Mouse (Mus musculus) heart, postnatal 4 days (tissue): Measurements from ENCODE around the gene Clec10a. TPM values are rescaled to one million over a fixed set of nuclear protein-coding genes. Genes with fewer than 3 reads are reported as not detected.

Source experiments
- DNase-seq: peaks from one replicate; pipeline ENCODE4 v3.0.0; 2021
- total RNA-seq, 2 experiments: library from RNA; stranded (reverse); gene quantifications; 2 replicates each; pipeline ENCODE4 v1.2.3; 2021

The Clec10a gene
- total RNA-seq, 2 experiments from 2014 or later = 0.60 to 0.99 TPM

- no peak for DNase-seq
Measured at GRCm38 (mm10) chr11:70218741-70219470, 62.9 kb downstream of the Clec10a start.

DNA sequence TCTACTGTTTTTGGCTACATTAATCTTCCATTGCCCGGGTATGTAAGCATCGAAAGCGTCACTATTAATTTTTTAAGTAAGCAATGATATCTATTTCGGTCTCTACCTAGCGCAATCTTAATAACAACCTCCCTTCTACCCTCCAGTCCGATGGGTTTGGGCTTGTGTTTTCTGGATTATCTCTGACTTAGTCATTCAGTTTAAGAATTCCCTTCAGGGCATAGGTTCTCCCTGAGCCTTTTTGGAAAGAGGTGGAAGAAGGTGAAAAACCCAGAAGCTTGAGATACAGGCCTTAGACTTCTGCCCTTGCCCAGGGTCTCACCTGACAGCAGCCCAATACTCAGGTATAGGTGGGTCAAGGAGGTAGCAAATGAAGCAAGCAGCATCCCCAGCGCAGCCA lies 63.9 kb downstream of the Clec10a start:
- DNase-seq = no peak

DNA sequence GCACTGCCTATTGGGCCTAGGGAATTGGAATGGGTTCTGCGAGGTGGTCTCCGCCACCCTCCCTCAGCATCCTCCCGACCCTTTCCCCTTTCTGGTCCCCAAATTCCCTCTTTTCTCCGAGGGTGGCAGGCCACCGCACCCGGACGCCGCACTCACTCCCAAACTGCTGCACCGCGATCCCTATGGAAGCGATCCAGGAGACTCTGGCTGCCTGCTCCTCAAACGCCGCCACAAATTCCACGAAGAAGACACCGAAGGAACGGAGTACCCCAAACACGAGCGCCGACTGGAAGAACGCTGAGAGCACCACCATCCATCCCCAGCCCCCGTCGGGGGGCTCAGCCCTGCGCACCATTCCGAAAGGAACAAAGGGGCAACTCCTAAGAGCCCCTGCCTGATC lies 64.3 kb downstream of the Clec10a start:
- DNase-seq = no peak

Other genes with a start within 250 kb of the Clec10a start
- 10 to 100 TPM; 29.6 to 33.0 TPM for gene Gps2, start 242.3 kb upstream of the Clec10a start, total RNA-seq
- 100 to 1,000 TPM; 550 to 556 TPM for gene Eif5a, start 234.2 kb upstream of the Clec10a start, total RNA-seq
- gene Ybx2, start 220.4 kb upstream of the Clec10a start, total RNA-seq = 10 to 100 TPM; 24.8 to 35.7 TPM
- 100 to 1,000 TPM in 1 of 2 experiments, 10 to 100 TPM in 1; 97.9 to 101 TPM for gene Slc2a4, start 208.0 kb upstream of the Clec10a start, total RNA-seq
- gene Cldn7, start 191.4 kb upstream of the Clec10a start, total RNA-seq = under 1 TPM in 1 of 2 experiments, not detected in 1; 0.76 TPM
- gene Ctdnep1, start 175.0 kb upstream of the Clec10a start, total RNA-seq = 100 to 1,000 TPM; 132 to 144 TPM
- 10 to 100 TPM; 63.1 to 64.6 TPM for gene Elp5, start 173.7 kb upstream of the Clec10a start, total RNA-seq
- gene Gabarap, start 165.1 kb upstream of the Clec10a start, total RNA-seq = 100 to 1,000 TPM; 271 TPM
- gene Phf23, start 160.4 kb upstream of the Clec10a start, total RNA-seq = 10 to 100 TPM; 25.0 to 30.3 TPM
- 10 to 100 TPM; 13.1 to 14.0 TPM for gene Dvl2, start 155.6 kb upstream of the Clec10a start, total RNA-seq
- 100 to 1,000 TPM; 862 to 957 TPM for gene Acadvl, start 140.8 kb upstream of the Clec10a start, total RNA-seq
- 10 to 100 TPM; 13.2 to 15.5 TPM for gene Dlg4, start 139.3 kb upstream of the Clec10a start, total RNA-seq
- not detected for gene Asgr1, start 102.1 kb upstream of the Clec10a start, total RNA-seq
- not detected for gene Asgr2, start 63.6 kb upstream of the Clec10a start, total RNA-seq
- under 1 TPM; 0.29 to 0.50 TPM for gene Mgl2, start 25.9 kb upstream of the Clec10a start, total RNA-seq
- under 1 TPM in 1 of 2 experiments, not detected in 1; 0.43 TPM for gene Slc16a11, start 56.6 kb downstream of the Clec10a start, total RNA-seq
- 1 to 10 TPM; 6.3 to 6.5 TPM for gene Slc16a13, start 64.9 kb downstream of the Clec10a start, total RNA-seq
- 10 to 100 TPM; 47.0 to 53.6 TPM for gene Bcl6b, start 73.6 kb downstream of the Clec10a start, total RNA-seq
- 10 to 100 TPM; 72.3 to 79.4 TPM for gene 0610010K14Rik, start 81.7 kb downstream of the Clec10a start, total RNA-seq
- gene Gm21988, start 83.6 kb downstream of the Clec10a start, total RNA-seq = 1 to 10 TPM; 2.4 to 2.6 TPM
- gene Rnasek, start 83.6 kb downstream of the Clec10a start, total RNA-seq = 10 to 100 TPM; 95.8 to 96.1 TPM
- 1 to 10 TPM; 2.8 to 3.0 TPM for gene Alox12, start 99.2 kb downstream of the Clec10a start, total RNA-seq
- under 1 TPM in 1 of 2 experiments, not detected in 1; 0.20 TPM for gene Alox12e, start 166.4 kb downstream of the Clec10a start, total RNA-seq
- gene Alox15, start 195.8 kb downstream of the Clec10a start, total RNA-seq = under 1 TPM; 0.19 to 0.52 TPM